Mouse (Mus musculus): ENCODE data around the gene Tec. TPM values are rescaled to one million over a fixed set of nuclear protein-coding genes. Genes with fewer than 3 reads are reported as not detected.

Tec gene
- polyA plus RNA-seq, 1 experiment from 2014 or later, result 11.9 TPM

DNA sequence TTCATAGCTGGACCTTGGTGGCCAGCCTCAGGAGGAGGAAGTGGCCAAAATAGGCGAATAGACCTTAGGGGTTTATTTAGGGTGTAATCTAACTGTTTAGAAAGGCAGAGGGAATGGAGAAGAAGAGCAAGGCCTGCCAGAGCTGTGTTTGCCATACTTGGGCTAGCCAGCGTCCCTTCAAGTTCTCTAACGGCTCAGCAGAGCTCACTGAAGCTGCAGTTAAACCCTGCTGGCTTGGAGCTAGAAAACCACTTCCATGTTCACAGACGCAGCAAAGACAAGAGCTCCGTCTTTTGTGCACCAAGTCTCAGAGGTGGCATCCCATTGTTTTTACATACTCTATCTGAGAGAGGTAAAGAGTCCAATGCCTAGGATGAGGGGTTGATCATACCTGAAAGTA, 118.1 kb downstream of the Tec start:
- no peaks in the 10 kb centered on the region for H3K27me3 ChIP-seq (ENCODE audit: control insufficient read depth, insufficient read depth, low read length)
- no peaks in the 10 kb centered on the region for H3K4me1 ChIP-seq (ENCODE audit: control insufficient read depth, insufficient read depth, low read length)
- no peak overlapping the region for H3K4me2 ChIP-seq
- no peak overlapping the region for H3K27ac ChIP-seq (ENCODE audit: low read depth, low read length)
- no peak for ATAC-seq (replicated peaks; ENCODE audit: insufficient number of reproducible peaks, low FRiP score, low TSS enrichment)
- no peaks in the 10 kb centered on the region for H3K9me3 ChIP-seq (replicated peaks; ENCODE audit: control insufficient read depth, low read length)
- WGBS (ENCODE audit: insufficient replicate concordance), result 80% methylated on average over 5 of the region's 5 CpGs
- no peaks in the 10 kb centered on the region for H3K36me3 ChIP-seq (ENCODE audit: control insufficient read depth, insufficient read depth, low read length)
- H3K4me3 ChIP-seq (ENCODE audit: low read depth, low read length), result no peak overlapping the region
- no peak overlapping the region for H3K9ac ChIP-seq (ENCODE audit: low read depth, low read length)

DNA sequence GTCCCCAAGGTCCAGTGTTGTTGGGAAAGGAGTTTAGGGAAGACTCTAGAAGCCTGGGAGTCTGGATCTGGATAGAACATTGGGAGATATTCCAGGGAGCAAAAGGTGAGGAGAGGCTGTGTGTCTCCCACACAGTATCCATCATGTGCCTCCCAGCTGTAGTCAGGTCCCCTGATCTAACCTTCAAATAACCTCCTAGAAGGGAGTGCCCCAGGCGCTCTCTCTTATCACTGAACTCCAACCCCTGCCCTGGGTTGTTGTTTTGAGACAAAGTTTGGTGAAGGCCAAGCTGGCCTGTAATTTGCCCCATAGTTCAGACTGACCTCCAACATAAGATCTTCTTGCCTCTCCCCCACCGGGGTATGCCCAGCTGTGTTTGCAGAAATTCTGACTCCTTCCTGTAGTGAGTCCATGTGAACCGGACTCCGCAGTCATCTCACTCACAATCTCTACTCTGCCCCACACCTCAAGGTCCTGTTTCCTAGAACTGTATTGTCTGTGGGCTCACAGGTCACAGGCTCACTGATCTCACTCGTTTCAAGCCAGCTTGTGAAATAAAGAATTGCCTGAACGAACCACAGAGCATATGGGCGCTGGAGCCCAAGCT, 119.5 kb downstream of the Tec start:
- no peaks in the 10 kb centered on the region for H3K36me3 ChIP-seq (ENCODE audit: control insufficient read depth, insufficient read depth, low read length)
- no peaks in the 10 kb centered on the region for H3K4me1 ChIP-seq (ENCODE audit: control insufficient read depth, insufficient read depth, low read length)
- 0 out of 2 replicates have a peak, but pooled peaks have one; percentile 35 for ATAC-seq (replicated peaks; ENCODE audit: insufficient number of reproducible peaks, low FRiP score, low TSS enrichment)
- no peak overlapping the region for H3K4me3 ChIP-seq (ENCODE audit: low read depth, low read length)
- H3K9ac ChIP-seq (ENCODE audit: low read depth, low read length), result no peak overlapping the region
- WGBS (ENCODE audit: insufficient replicate concordance), result 59% methylated on average over 7 of the region's 7 CpGs
- H3K4me2 ChIP-seq, result no peak overlapping the region
- no peaks in the 10 kb centered on the region for H3K27me3 ChIP-seq (ENCODE audit: control insufficient read depth, insufficient read depth, low read length)
- no peak overlapping the region for H3K27ac ChIP-seq (ENCODE audit: low read depth, low read length)
- H3K9me3 ChIP-seq (replicated peaks; ENCODE audit: control insufficient read depth, low read length), result no peaks in the 10 kb centered on the region

DNA sequence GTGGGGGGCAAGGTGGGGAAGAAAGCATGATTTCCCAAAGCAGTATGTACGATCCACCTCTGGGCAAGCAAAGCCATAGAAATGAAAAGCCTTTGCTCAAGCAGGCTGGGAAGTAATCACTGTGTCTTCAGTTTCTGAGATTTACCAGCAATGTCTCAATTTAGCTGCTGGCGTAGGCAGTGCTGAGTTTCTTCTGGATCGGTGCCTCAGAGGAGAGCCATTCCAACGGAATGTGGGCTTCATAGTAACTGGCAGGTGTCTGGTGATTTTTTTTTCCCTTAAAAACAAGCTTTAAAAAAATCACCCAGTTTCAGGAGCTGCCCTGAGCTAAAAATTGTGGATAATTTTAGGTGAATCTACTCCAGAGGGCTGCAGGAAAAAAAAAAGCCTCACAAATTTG, 120.9 kb downstream of the Tec start:
- Histone ChIP-seq H3K4me1 (ENCODE audit: control insufficient read depth, insufficient read depth, low read length) (no peaks in the 10 kb centered on the region), H3K4me3 (ENCODE audit: low read depth, low read length) (no peak overlapping the region), H3K36me3 (ENCODE audit: control insufficient read depth, insufficient read depth, low read length) (no peaks in the 10 kb centered on the region), H3K27me3 (ENCODE audit: control insufficient read depth, insufficient read depth, low read length) (no peaks in the 10 kb centered on the region), H3K9ac (ENCODE audit: low read depth, low read length) (no peak overlapping the region), H3K9me3 (replicated peaks; ENCODE audit: control insufficient read depth, low read length) (no peaks in the 10 kb centered on the region), H3K27ac (ENCODE audit: low read depth, low read length) (no peak overlapping the region), H3K4me2 (no peak overlapping the region)
- no peak for ATAC-seq (replicated peaks; ENCODE audit: insufficient number of reproducible peaks, low FRiP score, low TSS enrichment)
- WGBS (ENCODE audit: insufficient replicate concordance), result 71% methylated on average over 4 of the region's 4 CpGs

DNA sequence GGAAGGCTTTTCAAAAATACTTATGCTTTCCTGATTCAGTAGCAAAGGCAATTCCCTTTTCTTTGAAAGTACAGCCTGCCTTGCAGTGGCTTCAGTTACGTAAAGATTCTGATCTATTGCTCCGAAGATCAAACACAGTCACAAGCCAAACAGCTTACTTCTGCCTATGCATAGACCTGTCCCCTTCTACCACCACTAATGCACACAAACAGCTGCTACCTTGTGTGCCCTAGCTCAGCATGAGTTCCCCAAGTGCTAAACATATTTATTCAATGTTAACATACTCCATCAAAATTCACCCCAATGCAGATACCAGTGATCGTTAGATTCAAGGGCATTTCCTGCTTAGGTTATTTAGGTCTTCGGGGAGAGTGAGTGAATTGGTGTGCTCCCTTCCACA, 121.8 kb downstream of the Tec start:
- ATAC-seq (replicated peaks; ENCODE audit: insufficient number of reproducible peaks, low FRiP score, low TSS enrichment), result no peak
- Histone ChIP-seq H3K4me3 (ENCODE audit: low read depth, low read length) (no peak overlapping the region), H3K4me2 (no peak overlapping the region), H3K4me1 (ENCODE audit: control insufficient read depth, insufficient read depth, low read length) (no peaks in the 10 kb centered on the region), H3K27me3 (ENCODE audit: control insufficient read depth, insufficient read depth, low read length) (no peaks in the 10 kb centered on the region), H3K36me3 (ENCODE audit: control insufficient read depth, insufficient read depth, low read length) (no peaks in the 10 kb centered on the region), H3K9me3 (replicated peaks; ENCODE audit: control insufficient read depth, low read length) (no peaks in the 10 kb centered on the region), H3K9ac (ENCODE audit: low read depth, low read length) (no peak overlapping the region), H3K27ac (ENCODE audit: low read depth, low read length) (no peak overlapping the region)
- 71% methylated on average over 4 of the region's 4 CpGs for WGBS (ENCODE audit: insufficient replicate concordance)

DNA sequence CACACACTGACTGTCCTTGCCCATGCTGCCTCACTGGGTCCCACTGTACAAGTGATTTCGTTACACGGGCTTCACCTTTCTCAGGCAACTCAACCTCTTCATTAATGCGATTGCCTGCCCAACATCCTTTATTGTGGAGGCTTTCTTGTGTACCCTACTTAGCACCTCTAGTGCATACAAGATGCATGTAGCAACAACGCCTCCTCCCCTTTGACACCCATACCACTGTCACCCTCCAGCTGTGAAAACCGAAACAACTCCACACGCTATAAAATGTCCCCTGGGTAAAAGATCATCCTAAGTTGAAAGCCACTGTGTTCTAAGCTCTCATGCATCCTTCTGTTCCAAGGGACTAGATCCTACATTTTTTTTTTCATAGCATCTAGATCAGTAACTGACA, 125.2 kb downstream of the Tec start:
- Histone ChIP-seq H3K9ac (ENCODE audit: low read depth, low read length) (no peak overlapping the region), H3K4me3 (ENCODE audit: low read depth, low read length) (no peak overlapping the region), H3K27ac (ENCODE audit: low read depth, low read length) (no peak overlapping the region), H3K36me3 (ENCODE audit: control insufficient read depth, insufficient read depth, low read length) (no peaks in the 10 kb centered on the region), H3K4me2 (no peak overlapping the region), H3K9me3 (replicated peaks; ENCODE audit: control insufficient read depth, low read length) (no peaks in the 10 kb centered on the region), H3K4me1 (ENCODE audit: control insufficient read depth, insufficient read depth, low read length) (no peaks in the 10 kb centered on the region), H3K27me3 (ENCODE audit: control insufficient read depth, insufficient read depth, low read length) (no peaks in the 10 kb centered on the region)
- no peak for ATAC-seq (replicated peaks; ENCODE audit: insufficient number of reproducible peaks, low FRiP score, low TSS enrichment)
- 83% methylated on average over 6 of the region's 6 CpGs for WGBS (ENCODE audit: insufficient replicate concordance)

DNA sequence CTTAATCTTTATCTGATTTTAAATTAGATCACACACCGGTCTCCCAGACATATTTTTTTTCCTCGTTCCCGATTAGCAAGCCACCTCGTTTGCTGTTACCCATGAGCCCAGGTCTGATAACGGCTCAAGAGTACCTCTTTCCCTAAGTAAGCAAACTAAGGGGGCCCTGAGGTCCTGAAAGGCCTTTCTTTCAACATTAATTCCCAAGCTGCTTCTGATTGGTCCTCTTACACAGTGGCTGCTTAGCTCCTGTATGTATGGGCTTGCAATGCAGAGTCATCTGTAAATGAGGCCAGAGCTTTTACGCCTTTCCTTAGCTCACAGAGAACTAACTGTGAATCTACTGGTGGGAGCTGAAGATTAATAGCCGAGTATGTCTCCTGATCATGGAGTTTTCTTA, 131.4 kb downstream of the Tec start:
- Histone ChIP-seq H3K4me2 (peak overlapping the region; percentile 31), H3K9me3 (replicated peaks; ENCODE audit: control insufficient read depth, low read length) (no peaks in the 10 kb centered on the region), H3K4me3 (ENCODE audit: low read depth, low read length) (no peak overlapping the region), H3K27me3 (ENCODE audit: control insufficient read depth, insufficient read depth, low read length) (no peaks in the 10 kb centered on the region), H3K36me3 (ENCODE audit: control insufficient read depth, insufficient read depth, low read length) (no peaks in the 10 kb centered on the region), H3K27ac (ENCODE audit: low read depth, low read length) (no peak overlapping the region), H3K9ac (ENCODE audit: low read depth, low read length) (0 out of 2 replicates have a peak overlapping the region, but pooled peaks have one; percentile 28), H3K4me1 (ENCODE audit: control insufficient read depth, insufficient read depth, low read length) (0 out of 2 replicates have a peak, but pooled peaks cover 5% of the 10 kb centered on the region)
- no peak for ATAC-seq (replicated peaks; ENCODE audit: insufficient number of reproducible peaks, low FRiP score, low TSS enrichment)
- WGBS (ENCODE audit: insufficient replicate concordance), result 31% methylated on average over 7 of the region's 7 CpGs

DNA sequence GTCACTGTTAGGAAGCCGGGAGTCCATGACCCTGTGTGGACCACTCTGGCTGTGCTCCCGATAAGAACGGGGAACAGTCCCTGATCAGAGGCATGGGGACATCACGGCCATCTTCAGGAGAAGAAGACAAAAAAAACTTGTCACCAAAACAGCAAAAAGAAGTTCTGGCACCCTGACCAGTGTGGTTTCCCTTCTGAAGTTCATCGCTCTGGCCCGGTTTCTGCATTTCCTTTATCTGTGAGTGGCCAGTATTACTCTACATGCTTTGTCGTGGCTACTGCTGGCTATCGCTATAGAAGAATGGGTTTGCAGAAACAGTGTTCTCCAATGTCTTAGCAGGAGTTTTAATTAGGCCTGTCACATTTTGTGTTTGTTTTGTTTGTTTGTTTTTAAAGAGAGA, 131.8 kb downstream of the Tec start:
- Histone ChIP-seq H3K27ac (ENCODE audit: low read depth, low read length) (no peak overlapping the region), H3K27me3 (ENCODE audit: control insufficient read depth, insufficient read depth, low read length) (no peaks in the 10 kb centered on the region), H3K4me1 (ENCODE audit: control insufficient read depth, insufficient read depth, low read length) (0 out of 2 replicates have a peak, but pooled peaks cover 5% of the 10 kb centered on the region), H3K4me2 (peak overlapping the region; percentile 31), H3K9me3 (replicated peaks; ENCODE audit: control insufficient read depth, low read length) (no peaks in the 10 kb centered on the region), H3K36me3 (ENCODE audit: control insufficient read depth, insufficient read depth, low read length) (no peaks in the 10 kb centered on the region), H3K4me3 (ENCODE audit: low read depth, low read length) (no peak overlapping the region), H3K9ac (ENCODE audit: low read depth, low read length) (no peak overlapping the region)
- ATAC-seq (replicated peaks; ENCODE audit: insufficient number of reproducible peaks, low FRiP score, low TSS enrichment), result no peak
- WGBS (ENCODE audit: insufficient replicate concordance), result 24% methylated on average over 8 of the region's 8 CpGs

DNA sequence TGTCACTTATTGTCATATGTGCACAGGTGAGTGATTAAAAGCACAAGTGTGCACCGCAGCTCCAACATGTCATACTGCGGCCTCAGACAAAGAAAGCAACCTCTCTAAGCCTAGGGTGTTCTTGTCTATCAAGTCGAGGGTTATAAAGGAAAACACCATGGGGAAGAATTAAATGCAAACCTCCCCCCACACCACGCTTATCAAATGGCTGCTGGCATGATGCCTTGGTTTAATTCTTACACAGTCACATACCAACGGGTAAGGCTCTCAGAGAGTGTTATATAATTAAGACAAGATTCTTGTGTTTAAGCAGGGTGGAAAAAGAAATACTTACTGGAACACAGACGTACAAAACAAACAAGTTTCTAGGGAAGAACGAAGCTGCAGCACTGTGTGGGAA, 132.5 kb downstream of the Tec start:
- H3K9me3 ChIP-seq (replicated peaks; ENCODE audit: control insufficient read depth, low read length), result no peaks in the 10 kb centered on the region
- H3K4me2 ChIP-seq, result no peak overlapping the region
- no peaks in the 10 kb centered on the region for H3K27me3 ChIP-seq (ENCODE audit: control insufficient read depth, insufficient read depth, low read length)
- H3K27ac ChIP-seq (ENCODE audit: low read depth, low read length), result no peak overlapping the region
- no peak for ATAC-seq (replicated peaks; ENCODE audit: insufficient number of reproducible peaks, low FRiP score, low TSS enrichment)
- H3K36me3 ChIP-seq (ENCODE audit: control insufficient read depth, insufficient read depth, low read length), result no peaks in the 10 kb centered on the region
- H3K4me3 ChIP-seq (ENCODE audit: low read depth, low read length), result no peak overlapping the region
- no peak overlapping the region for H3K9ac ChIP-seq (ENCODE audit: low read depth, low read length)
- WGBS (ENCODE audit: insufficient replicate concordance), result 68% methylated on average over 7 of the region's 7 CpGs
- H3K4me1 ChIP-seq (ENCODE audit: control insufficient read depth, insufficient read depth, low read length), result 0 out of 2 replicates have a peak, but pooled peaks cover 5% of the 10 kb centered on the region

DNA sequence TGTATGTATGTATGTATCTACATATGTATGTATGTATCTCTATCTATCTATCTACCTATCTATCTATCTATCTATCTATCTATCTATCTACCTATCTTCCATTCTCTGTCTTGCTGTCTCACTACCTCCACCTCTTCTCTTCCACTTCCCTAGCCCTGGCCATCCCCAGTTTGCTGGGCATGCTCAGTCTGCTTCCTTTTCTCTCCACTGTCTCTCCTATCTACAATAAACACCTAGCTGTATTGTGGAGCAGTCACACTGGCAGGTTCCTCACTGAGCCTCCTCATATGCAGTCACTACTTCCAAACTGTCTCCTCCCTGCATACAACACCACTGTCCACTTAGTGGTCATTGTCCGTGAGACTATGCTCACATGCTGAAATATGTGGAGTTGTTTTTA, 135.4 kb downstream of the Tec start:
- Histone ChIP-seq H3K9me3 (replicated peaks; ENCODE audit: control insufficient read depth, low read length) (no peaks in the 10 kb centered on the region), H3K9ac (ENCODE audit: low read depth, low read length) (no peak overlapping the region), H3K4me2 (no peak overlapping the region), H3K27ac (ENCODE audit: low read depth, low read length) (no peak overlapping the region), H3K4me1 (ENCODE audit: control insufficient read depth, insufficient read depth, low read length) (0 out of 2 replicates have a peak, but pooled peaks cover 5% of the 10 kb centered on the region), H3K4me3 (ENCODE audit: low read depth, low read length) (no peak overlapping the region), H3K36me3 (ENCODE audit: control insufficient read depth, insufficient read depth, low read length) (no peaks in the 10 kb centered on the region), H3K27me3 (ENCODE audit: control insufficient read depth, insufficient read depth, low read length) (no peaks in the 10 kb centered on the region)
- no peak for ATAC-seq (replicated peaks; ENCODE audit: insufficient number of reproducible peaks, low FRiP score, low TSS enrichment)
- 76% methylated on average over 1 of the region's 1 CpGs for WGBS (ENCODE audit: insufficient replicate concordance)
